Mouse (Mus musculus) erythroblast, adult 5-6 weeks (primary cell): ENCODE data around the gene Il34. TPM values are rescaled to one million over a fixed set of nuclear protein-coding genes. Genes with fewer than 3 reads are reported as not detected.

Experiments
- total RNA-seq, 2 experiments: library from RNA; stranded (forward) in 1 of 2; stranded (reverse) in 1 of 2; fragments of 150-400 nt in 1 of 2; fragments of 200-764, 138-1000 nt in 1 of 2; gene quantifications; 2 replicates each; pipeline versions ENCODE4 v1.2.3 to v1.2.4; 2015 to 2017; ENCODE audit warnings: low replicate concordance in 2 of 2

Il34 gene
- total RNA-seq, 2 experiments from 2014 or later, result 0.43 TPM; not detected in 1

Other genes with a start within 250 kb of the Il34 start
- gene Vac14, start 187.3 kb downstream of the Il34 start, total RNA-seq (2015; ENCODE audit: low replicate concordance), result 6.1 and 10.9 TPM in 2 replicates
- gene Vac14, start 187.3 kb downstream of the Il34 start, total RNA-seq (2017; ENCODE audit: low replicate concordance), result 4.2 and 5.5 TPM in 2 replicates
- not detected in 2 replicates for gene Mtss1l, start 84.4 kb downstream of the Il34 start, total RNA-seq (2015; ENCODE audit: low replicate concordance)
- 0.26 TPM in 1 of 2 replicates, not detected in the other for gene Mtss1l, start 84.4 kb downstream of the Il34 start, total RNA-seq (2017; ENCODE audit: low replicate concordance)
- 3.6 and 8.1 TPM in 2 replicates for gene Cog4, start 40.7 kb upstream of the Il34 start, total RNA-seq (2015; ENCODE audit: low replicate concordance)
- gene Cog4, start 40.7 kb upstream of the Il34 start, total RNA-seq (2017; ENCODE audit: low replicate concordance), result 25.8 and 42.4 TPM in 2 replicates
- gene Sf3b3, start 40.9 kb upstream of the Il34 start, total RNA-seq (2015; ENCODE audit: low replicate concordance), result 28.8 and 50.5 TPM in 2 replicates
- 41.1 and 52.9 TPM in 2 replicates for gene Sf3b3, start 40.9 kb upstream of the Il34 start, total RNA-seq (2017; ENCODE audit: low replicate concordance)
- gene Fuk, start 96.6 kb upstream of the Il34 start, total RNA-seq (2015; ENCODE audit: low replicate concordance), result 0.58 and 3.3 TPM in 2 replicates
- gene Fuk, start 96.6 kb upstream of the Il34 start, total RNA-seq (2017; ENCODE audit: low replicate concordance), result 0.68 and 0.98 TPM in 2 replicates
- gene St3gal2, start 114.0 kb upstream of the Il34 start, total RNA-seq (2015; ENCODE audit: low replicate concordance), result 60.1 and 66.5 TPM in 2 replicates
- 66.0 and 95.1 TPM in 2 replicates for gene St3gal2, start 114.0 kb upstream of the Il34 start, total RNA-seq (2017; ENCODE audit: low replicate concordance)
- 13.1 and 31.6 TPM in 2 replicates for gene Ddx19a, start 191.9 kb upstream of the Il34 start, total RNA-seq (2015; ENCODE audit: low replicate concordance)
- gene Ddx19a, start 191.9 kb upstream of the Il34 start, total RNA-seq (2017; ENCODE audit: low replicate concordance), result 9.5 and 13.1 TPM in 2 replicates
- 0.77 and 1.3 TPM in 2 replicates for gene Ddx19b, start 225.8 kb upstream of the Il34 start, total RNA-seq (2015; ENCODE audit: low replicate concordance)
- gene Ddx19b, start 225.8 kb upstream of the Il34 start, total RNA-seq (2017; ENCODE audit: low replicate concordance), result 2.5 and 3.2 TPM in 2 replicates
- gene Aars, start 227.2 kb upstream of the Il34 start, total RNA-seq (2015; ENCODE audit: low replicate concordance), result 12.3 and 23.1 TPM in 2 replicates
- gene Aars, start 227.2 kb upstream of the Il34 start, total RNA-seq (2017; ENCODE audit: low replicate concordance), result 35.3 and 49.5 TPM in 2 replicates